Mouse (Mus musculus): ENCODE results near the gene Olfr476. TPM values are rescaled to one million over a fixed set of nuclear protein-coding genes. Genes with fewer than 3 reads are reported as not detected.
"Not testable (repeated sequence)": the region's sequence is repeated elsewhere in the genome, so short reads cannot be mapped to it uniquely, and the experiment has no call there.

Gene Olfr476
- not detected for total RNA-seq (2021)
- long read RNA-seq, experiment 1 = 0 reads
- long read RNA-seq, experiment 2 = 0 reads

- intact Hi-C loops (cut with DNase I) = no loop called here
- DNase-seq = no peak
These were observed at the start of gene Olfr476 for GRCm38 (mm10) chr7:107964503-107964902. Olfr476 (plus strand) TSS chr7:107964803.

GRCm38 (mm10) chr7:107930146-107930545 is 34.5 kb upstream of the Olfr476 start, which contains the start of gene Olfr473:
Olfr473 (plus strand) TSS chr7:107930446.
- no peak for DNase-seq
- intact Hi-C loops (cut with DNase I) = no loop called here

- DNase-seq; intact Hi-C loops (cut with DNase I): not testable (repeated sequence)
These were observed 12.1 kb upstream of the Olfr476 start for GRCm38 (mm10) chr7:107952539-107952938.

- intact Hi-C loops (cut with DNase I) = no loop called here
- no peak for DNase-seq
These were observed 10.3 kb upstream of the Olfr476 start, which contains the start of gene Olfr474 for GRCm38 (mm10) chr7:107954343-107954742. Olfr474 (plus strand) TSS chr7:107954643.

GRCm38 (mm10) chr7:107986393-107986792 is 21.8 kb downstream of the Olfr476 start, which contains the start of gene Olfr477:
Olfr477 (plus strand) TSS chr7:107986693.
- intact Hi-C loops (cut with DNase I) = no loop called here

GRCm38 (mm10) chr7:108014256-108014655 is 49.7 kb downstream of the Olfr476 start:
- DNase-seq; intact Hi-C loops (cut with DNase I): not testable (repeated sequence)

More at GRCm38 (mm10) chr7:107986393-107986792, 21.8 kb downstream of the Olfr476 start, which contains the start of gene Olfr477:
- DNase-seq = no peak

Other genes starting within 250 kb of the Olfr476 start
- not detected for gene Cyb5r2, start 206.8 kb upstream of the Olfr476 start, total RNA-seq (2021)
- not detected for gene Ovch2, start 163.6 kb upstream of the Olfr476 start, total RNA-seq (2021)
- gene Olfr467, start 152.5 kb upstream of the Olfr476 start, total RNA-seq (2021) = not detected
- not detected for gene Olfr469, start 139.3 kb upstream of the Olfr476 start, total RNA-seq (2021)
- gene Olfr470, start 117.3 kb upstream of the Olfr476 start, total RNA-seq (2021) = not detected
- gene Olfr472, start 66.9 kb upstream of the Olfr476 start, total RNA-seq (2021) = not detected
- not detected for gene Olfr473, start 34.4 kb upstream of the Olfr476 start, total RNA-seq (2021)
- gene Olfr474, start 10.2 kb upstream of the Olfr476 start, total RNA-seq (2021) = not detected
- gene Olfr477, start 21.9 kb downstream of the Olfr476 start, total RNA-seq (2021) = not detected
- not detected for gene Olfr478, start 69.2 kb downstream of the Olfr476 start, total RNA-seq (2021)
- gene Olfr479, start 85.9 kb downstream of the Olfr476 start, total RNA-seq (2021) = not detected
- gene Olfr480, start 102.5 kb downstream of the Olfr476 start, total RNA-seq (2021) = not detected
- not detected for gene Olfr481, start 115.1 kb downstream of the Olfr476 start, total RNA-seq (2021)
- gene Olfr482, start 132.8 kb downstream of the Olfr476 start, total RNA-seq (2021) = under 1 TPM; 0.59 to 0.81 TPM
- gene Olfr483, start 136.0 kb downstream of the Olfr476 start, total RNA-seq (2021) = not detected
- gene Olfr484, start 162.6 kb downstream of the Olfr476 start, total RNA-seq (2021) = not detected
- gene Olfr485, start 195.1 kb downstream of the Olfr476 start, total RNA-seq (2021) = not detected
- not detected for gene Olfr486, start 207.9 kb downstream of the Olfr476 start, total RNA-seq (2021)
- gene Olfr487, start 249.8 kb downstream of the Olfr476 start, total RNA-seq (2021) = not detected